Mouse (Mus musculus): ENCODE results near the gene Epha1.

Epha1 gene

GRCm38 (mm10) chr6:42354076-42355019 is 18.7 kb downstream of the Epha1 start:
- no peak for DNase-seq (ENCODE audit: low spot score)

GRCm38 (mm10) chr6:42353180-42353579 is 19.9 kb downstream of the Epha1 start:
- DNase-seq (ENCODE audit: low spot score) = no peak

- no peak for DNase-seq (ENCODE audit: low spot score)
Measured at GRCm38 (mm10) chr6:42352486-42352846, 20.6 kb downstream of the Epha1 start.

- DNase-seq (ENCODE audit: low spot score) = no peak
Measured at GRCm38 (mm10) chr6:42351776-42352485, 21.1 kb downstream of the Epha1 start.

GRCm38 (mm10) chr6:42350968-42351775 is 21.9 kb downstream of the Epha1 start:
- no peak for DNase-seq (ENCODE audit: low spot score)

- peak; percentile 66 for DNase-seq (ENCODE audit: low spot score)
Measured at GRCm38 (mm10) chr6:42350021-42350967, 22.8 kb downstream of the Epha1 start.

- DNase-seq (ENCODE audit: low spot score) = peak; percentile 94
Measured at GRCm38 (mm10) chr6:42349426-42350020, 23.5 kb downstream of the Epha1 start, which contains the start of gene Zyx. TSS of gene Zyx (plus strand) at chr6:42349630.

- DNase-seq (ENCODE audit: low spot score) = peak; percentile 82
Measured at GRCm38 (mm10) chr6:42349006-42349425, 24.1 kb downstream of the Epha1 start.

GRCm38 (mm10) chr6:42348281-42349005 is 24.6 kb downstream of the Epha1 start:
- no peak for DNase-seq (ENCODE audit: low spot score)

GRCm38 (mm10) chr6:42344255-42344654 is 28.8 kb downstream of the Epha1 start:
- DNase-seq (ENCODE audit: low spot score) = no peak

GRCm38 (mm10) chr6:42343361-42344120 is 29.5 kb downstream of the Epha1 start:
- no peak for DNase-seq (ENCODE audit: low spot score)

GRCm38 (mm10) chr6:42342171-42342570 is 30.9 kb downstream of the Epha1 start:
- no peak for DNase-seq (ENCODE audit: low spot score)

GRCm38 (mm10) chr6:42339981-42340380 is 33.1 kb downstream of the Epha1 start:
- DNase-seq (ENCODE audit: low spot score) = no peak

GRCm38 (mm10) chr6:42339189-42339588 is 33.9 kb downstream of the Epha1 start:
- DNase-seq (ENCODE audit: low spot score) = no peak

- DNase-seq (ENCODE audit: low spot score) = no peak
Measured at GRCm38 (mm10) chr6:42330946-42331345, 42.1 kb downstream of the Epha1 start.

- no peak for DNase-seq (ENCODE audit: low spot score)
Measured at GRCm38 (mm10) chr6:42330216-42330615, 42.9 kb downstream of the Epha1 start.

- no peak for DNase-seq (ENCODE audit: low spot score)
Measured at GRCm38 (mm10) chr6:42328757-42329156, 44.3 kb downstream of the Epha1 start.

- no peak for DNase-seq (ENCODE audit: low spot score)
Measured at GRCm38 (mm10) chr6:42326509-42326908, 46.6 kb downstream of the Epha1 start.

- DNase-seq (ENCODE audit: low spot score) = peak; percentile 91
Measured at GRCm38 (mm10) chr6:42325268-42325609, 47.8 kb downstream of the Epha1 start.
